Mouse (Mus musculus) urinary bladder, adult 2 months (tissue): Measurements from ENCODE around the gene 4930447C04Rik. TPM values are rescaled to one million over a fixed set of nuclear protein-coding genes. Genes with fewer than 3 reads are reported as not detected.

Experiments
- DNase-seq: peaks from one replicate; pipeline ENCODE4 v3.0.0; 2022; ENCODE audit warnings: low spot score
- polyA plus RNA-seq: library from polyadenylated mRNA; depleted of rRNA; stranded (reverse); fragments of >200 nt; gene quantifications from 2 replicates; pipeline ENCODE4 v1.2.3, GENCODE M21; 2012; rRNA removed

The 4930447C04Rik gene
- polyA plus RNA-seq, 1 experiment: 3.4 TPM

DNA sequence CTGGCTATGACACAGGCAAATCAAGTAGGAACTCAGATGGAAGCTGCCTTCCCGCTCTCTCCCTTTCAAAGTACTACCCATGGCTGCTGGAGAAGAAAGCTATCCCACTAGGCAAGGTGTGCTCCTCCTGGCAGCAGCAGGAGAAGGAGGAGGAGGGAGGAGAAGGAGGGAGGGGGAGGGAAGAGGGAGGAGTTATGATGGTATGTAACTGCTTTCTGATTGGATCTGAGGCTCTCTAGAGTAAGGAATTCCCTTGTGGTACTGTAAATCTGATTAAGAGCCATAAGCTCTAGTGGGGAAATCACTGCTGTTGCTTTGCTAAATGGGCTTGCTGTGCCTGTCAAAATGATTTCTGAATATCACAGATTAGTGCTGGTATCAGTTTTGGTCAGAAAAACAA, 99.1 kb downstream of the 4930447C04Rik start:
- DNase-seq: no peak

- no peak for DNase-seq
Observed at GRCm38 (mm10) chr12:72837302-72837701, 103.3 kb downstream of the 4930447C04Rik start.

DNA sequence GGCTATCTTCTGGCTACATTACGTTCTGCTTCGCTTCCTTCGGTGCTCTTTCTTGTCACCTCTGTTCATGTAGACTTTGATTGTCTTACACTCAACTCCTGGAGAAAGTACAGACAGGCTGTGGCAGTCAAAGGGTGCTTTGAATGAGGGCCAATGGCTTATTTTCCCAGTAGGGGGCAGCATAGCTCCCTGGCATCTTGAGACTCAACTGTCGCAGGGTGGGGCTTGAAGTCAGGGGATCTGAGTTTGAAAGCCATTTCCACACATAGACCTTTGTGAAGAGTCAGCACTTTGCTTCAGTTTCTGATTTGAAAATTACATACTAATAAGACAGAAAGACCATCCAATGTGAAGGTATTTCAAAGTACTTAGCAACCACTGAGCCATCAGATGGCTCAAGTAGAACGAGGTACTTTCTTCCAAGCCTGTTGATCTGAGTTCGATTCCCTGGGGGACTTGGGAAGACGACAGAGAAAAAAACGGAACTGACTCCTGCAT, 105.0 kb downstream of the 4930447C04Rik start:
- DNase-seq: no peak

GRCm38 (mm10) chr12:72834773-72835517, 105.6 kb downstream of the 4930447C04Rik start:
- DNase-seq: no peak

- DNase-seq: no peak
Observed at GRCm38 (mm10) chr12:72831711-72832432, 108.7 kb downstream of the 4930447C04Rik start.

Other genes starting within 250 kb of the 4930447C04Rik start
- gene Ppm1a, start 183.3 kb downstream of the 4930447C04Rik start, polyA plus RNA-seq: 143 and 155 TPM in 2 replicates
- gene Six6, start 882 bp downstream of the 4930447C04Rik start, polyA plus RNA-seq: not detected in 2 replicates
- 1.1 and 1.8 TPM in 2 replicates for gene Six1, start 113.1 kb upstream of the 4930447C04Rik start, polyA plus RNA-seq
- 3.9 and 4.0 TPM in 2 replicates for gene Six4, start 172.7 kb upstream of the 4930447C04Rik start, polyA plus RNA-seq
- gene Mnat1, start 182.9 kb upstream of the 4930447C04Rik start, polyA plus RNA-seq: 19.7 and 20.4 TPM in 2 replicates